Mouse (Mus musculus): ENCODE measurements around the gene Senp2. TPM values are rescaled to one million over a fixed set of nuclear protein-coding genes. Genes with fewer than 3 reads are reported as not detected.

Gene Senp2
- total and polyA plus RNA-seq, 3 experiments, result 37.8 to 60.8 (median 42.8) TPM

DNA sequence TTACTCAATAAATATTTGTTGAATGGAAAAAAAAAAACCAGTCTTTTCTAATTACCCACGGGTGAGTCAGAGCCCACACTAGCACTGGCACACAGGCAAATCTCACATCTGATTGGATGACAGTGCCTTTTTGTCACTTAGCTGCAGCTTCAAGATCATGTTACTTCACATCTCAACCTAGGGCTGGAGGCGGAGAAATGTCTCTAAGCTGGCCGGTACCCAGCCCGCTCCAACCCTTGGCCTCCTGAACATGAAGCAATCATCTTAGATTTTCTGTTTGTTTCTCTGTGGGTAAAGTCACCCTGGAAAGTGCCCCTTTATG is 67.3 kb downstream of the Senp2 start:
- DNase-seq (ENCODE audit: extremely low read depth), result no peak
- H3K4me2 ChIP-seq (ENCODE audit: insufficient read depth, low read depth, poor library complexity, severe bottlenecking), result no peak overlapping the region
- TF ChIP-seq USF1 (IDR thresholded peaks at IDR 0.05; ENCODE audit: low read depth, low read length) (no peak), KAT2A (IDR thresholded peaks at IDR 0.05; ENCODE audit: insufficient replicate concordance, low read length) (no peak), GABPA (IDR thresholded peaks at IDR 0.05; ENCODE audit: insufficient replicate concordance, low read depth, low read length) (no peak), POLR2AphosphoS2 (IDR thresholded peaks at IDR 0.05; ENCODE audit: low read depth, low read length) (no peak), MXI1 (IDR thresholded peaks at IDR 0.05; ENCODE audit: low read depth, low read length) (no peak), MAZ (IDR thresholded peaks at IDR 0.05; ENCODE audit: low read depth, low read length) (no peak), IRF4 (IDR thresholded peaks at IDR 0.05; ENCODE audit: low read depth, low read length) (no peak), CHD2 (IDR thresholded peaks at IDR 0.05; ENCODE audit: low read length) (no peak), HCFC1 (IDR thresholded peaks at IDR 0.05; ENCODE audit: low read depth, low read length) (no peak), CTCF (conservative IDR thresholded peaks at IDR 0.05 in 1 of 2, IDR thresholded peaks at IDR 0.05 in 1 of 2; ENCODE audit: low read depth in 2 of 2, low read length in 2 of 2) (no peak), ZNF384 (IDR thresholded peaks at IDR 0.05; ENCODE audit: low read depth, low read length) (no peak), NRF1 (IDR thresholded peaks at IDR 0.05; ENCODE audit: low read depth, low read length) (no peak), ELF1 (IDR thresholded peaks at IDR 0.05; ENCODE audit: low read depth, low read length) (no peak), RAD21 (IDR thresholded peaks at IDR 0.05; ENCODE audit: low read depth, low read length) (no peak), SIN3A (IDR thresholded peaks at IDR 0.05; ENCODE audit: low read length) (no peak)
- H3K4me1 ChIP-seq (ENCODE audit: control insufficient read depth in 1 of 2, insufficient read depth in 2 of 2), result peaks cover 5 to 7% of the 10 kb centered on the region in 2 experiments
- no peak overlapping the region for H3K27ac ChIP-seq (ENCODE audit: insufficient read depth, low read depth)
- H3K9ac ChIP-seq (ENCODE audit: insufficient read depth, low read depth), result no peak overlapping the region
- no peak overlapping the region for H3K4me3 ChIP-seq (replicated peaks in 1 of 3; ENCODE audit: low read depth in 2 of 3, low read length in 2 of 3, poor library complexity in 1 of 3)
- no peaks in the 10 kb centered on the region for H3K79me2 ChIP-seq (replicated peaks; ENCODE audit: control insufficient read depth, extremely low read depth, insufficient read depth, poor library complexity, severe bottlenecking)
- no peaks in the 10 kb centered on the region for H3K36me3 ChIP-seq (replicated peaks in 1 of 2; ENCODE audit: control insufficient read depth in 1 of 2, insufficient read depth in 1 of 2, low read length in 1 of 2)
- H3K27me3 ChIP-seq (replicated peaks), result no peaks in the 10 kb centered on the region
- dilution Hi-C loops (cut with MboI; ENCODE audit: extremely low pct_ligation_motif_present, extremely low pct_unique_long_range_greater_than_20kb, low sequenced_read_pairs), result no loop called here
- in situ Hi-C loops (cut with MboI; ENCODE audit: low pct_ligation_motif_present, low pct_unique_long_range_greater_than_20kb, low sequenced_read_pairs), result no loop called here
- no peaks in the 10 kb centered on the region for H3K9me3 ChIP-seq (replicated peaks; ENCODE audit: low read length)

DNA sequence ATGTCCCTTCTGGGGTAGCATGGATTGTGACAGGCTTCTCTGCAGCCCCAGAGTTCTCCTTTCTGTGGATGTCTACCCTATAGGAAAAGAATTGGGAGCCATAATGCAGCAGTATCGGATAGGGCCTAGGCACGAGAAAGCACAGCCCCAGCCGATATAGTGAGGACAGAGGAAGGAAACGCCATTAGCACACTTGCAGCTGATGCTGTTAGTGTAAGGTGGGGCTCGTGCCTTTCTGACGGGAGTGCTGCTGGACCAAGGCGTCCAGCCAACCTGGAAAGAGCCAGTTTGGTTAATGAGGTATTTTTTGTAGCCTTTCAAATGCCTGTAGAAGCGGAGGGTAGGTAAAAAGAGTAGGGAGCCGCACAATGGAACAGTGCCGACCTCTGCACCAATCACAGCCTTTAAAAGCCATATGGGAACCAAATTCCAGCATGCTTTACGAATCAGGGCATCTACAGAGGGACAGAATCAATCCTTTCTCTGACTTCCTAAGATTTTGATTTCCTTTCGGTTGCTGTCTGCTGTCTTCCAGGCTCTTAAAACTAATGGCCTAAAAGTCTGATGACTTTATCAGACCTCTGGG is 70.9 kb downstream of the Senp2 start:
- dilution Hi-C loops (cut with MboI; ENCODE audit: extremely low pct_ligation_motif_present, extremely low pct_unique_long_range_greater_than_20kb, low sequenced_read_pairs), result no loop called here
- in situ Hi-C loops (cut with MboI; ENCODE audit: low pct_ligation_motif_present, low pct_unique_long_range_greater_than_20kb, low sequenced_read_pairs), result no loop called here
- no peak for TF ChIP-seq MXI1 (IDR thresholded peaks at IDR 0.05; ENCODE audit: low read depth, low read length)
- TF ChIP-seq UBTF (IDR thresholded peaks at IDR 0.05; ENCODE audit: low read depth, low read length), result no peak
- no peak for TF ChIP-seq RAD21 (IDR thresholded peaks at IDR 0.05; ENCODE audit: low read depth, low read length)
- TF ChIP-seq TCF12 (IDR thresholded peaks at IDR 0.05; ENCODE audit: low read depth, low read length), result no peak
- no peak for TF ChIP-seq SIN3A (IDR thresholded peaks at IDR 0.05; ENCODE audit: low read length)
- TF ChIP-seq ELF1 (IDR thresholded peaks at IDR 0.05; ENCODE audit: low read depth, low read length), result no peak
- no peak for TF ChIP-seq MAFK (IDR thresholded peaks at IDR 0.05; ENCODE audit: insufficient replicate concordance, low read length)
- TF ChIP-seq POLR2A (IDR thresholded peaks at IDR 0.05; ENCODE audit: low read depth, low read length), result no peak
- TF ChIP-seq USF2 (conservative IDR thresholded peaks at IDR 0.05; ENCODE audit: low read depth, low read length), result no peak
- no peak for TF ChIP-seq ETS1 (conservative IDR thresholded peaks at IDR 0.05; ENCODE audit: low read depth, low read length)
- TF ChIP-seq ZKSCAN1 (IDR thresholded peaks at IDR 0.05; ENCODE audit: borderline replicate concordance, low read depth, low read length), result no peak
- TF ChIP-seq MAX (IDR thresholded peaks at IDR 0.05; ENCODE audit: low read length), result no peak
- H3K4me3 ChIP-seq (replicated peaks in 1 of 3; ENCODE audit: low read depth in 2 of 3, low read length in 2 of 3, poor library complexity in 1 of 3), result no peak overlapping the region
- no peak overlapping the region for H3K27ac ChIP-seq (ENCODE audit: insufficient read depth, low read depth)
- H3K4me1 ChIP-seq (ENCODE audit: control insufficient read depth in 1 of 2, insufficient read depth in 2 of 2), result peaks cover 7% of the 10 kb centered on the region in 2 experiments
- DNase-seq (ENCODE audit: extremely low read depth), result no peak
- no peaks in the 10 kb centered on the region for H3K79me2 ChIP-seq (replicated peaks; ENCODE audit: control insufficient read depth, extremely low read depth, insufficient read depth, poor library complexity, severe bottlenecking)
- H3K9ac ChIP-seq (ENCODE audit: insufficient read depth, low read depth), result no peak overlapping the region
- H3K36me3 ChIP-seq (replicated peaks in 1 of 2; ENCODE audit: control insufficient read depth in 1 of 2, insufficient read depth in 1 of 2, low read length in 1 of 2), result no peaks in the 10 kb centered on the region
- H3K27me3 ChIP-seq (replicated peaks), result no peaks in the 10 kb centered on the region
- no peaks in the 10 kb centered on the region for H3K9me3 ChIP-seq (replicated peaks; ENCODE audit: low read length)
- no peak overlapping the region for H3K4me2 ChIP-seq (ENCODE audit: insufficient read depth, low read depth, poor library complexity, severe bottlenecking)

All from CH12.LX (cell line).